Mouse (Mus musculus): Measurements from ENCODE around the gene Btbd35f19.
"Not testable (repeated sequence)": the region's sequence is repeated elsewhere in the genome, so short reads cannot be mapped to it uniquely, and the experiment has no call there.

The Btbd35f19 gene

GRCm38 (mm10) chrX:31383818-31384217 is at the start of gene Btbd35f19:
Gene Btbd35f19, minus strand, starts transcription at chrX:31383918.
- not testable (repeated sequence) for DNase-seq

GRCm38 (mm10) chrX:31341924-31342323 is 41.8 kb downstream of the Btbd35f19 start:
- peak; percentile 5 for DNase-seq

GRCm38 (mm10) chrX:31336154-31336553 is 47.6 kb downstream of the Btbd35f19 start, which contains the start of gene Btbd35f26:
Gene Btbd35f26, plus strand, starts transcription at chrX:31336454.
- not testable (repeated sequence) for DNase-seq
